In genomic region chr7:71865371-71866166, GRCm38 (mm10) we compare ENCODE assay signal across 11 mouse cellular contexts.
DNase-seq lines count a peak whose midpoint lies in the region; ATAC-seq and TF ChIP-seq lines count a peak whose summit lies in the region.
"Had no signal": no experiment of that assay in that cellular context is flagged by ENCODE, and none has a peak within 500 bp of the region (broad histone marks: within the 10 kb centered on the region; RNA-seq: fewer than 3 reads in every experiment).

No protein-coding gene starts in this region.

- H3K27ac ChIP-seq in kidney, embryonic 16.5 days (ENCODE audit: low read length), result peak overlapping the region; percentile 32; the same call in 1 of the 2 replicates
- H3K27ac ChIP-seq in kidney, adult 2 months (ENCODE audit: insufficient read depth, low read depth, low read length), result no peak overlapping the region
- H3K27ac ChIP-seq in forebrain, embryonic 12.5 days, result peak overlapping the region; percentile 59
- peak overlapping the region; percentile 73 for H3K27ac ChIP-seq in midbrain, embryonic 10.5 days (replicated peaks)
- H3K27ac ChIP-seq: liver, embryonic 13.5 days had no signal

- ATAC-seq in kidney, embryonic 16.5 days (ENCODE audit: low FRiP score, low TSS enrichment), result no peak
- peak; percentile 52 for ATAC-seq in forebrain, embryonic 12.5 days (ENCODE audit: low FRiP score)

- TF ChIP-seq POLR2A in kidney, adult 2 months (IDR thresholded peaks at IDR 0.05; ENCODE audit: low read depth, low read length), result no peak

- no peak for DNase-seq in kidney, adult 2 months
- DNase-seq in embryo, embryonic 9.5 days (ENCODE audit: extremely low spot score), result peak; percentile 30
- DNase-seq in midbrain, embryonic 10.5 days (ENCODE audit: low spot score), result peak; percentile 37
- DNase-seq in frontal cortex, postnatal 36 days (ENCODE audit: low spot score in 2 of 2), result no peak
- DNase-seq in T-cell, adult 2 months (ENCODE audit: low spot score), result no peak
- DNase-seq in thymus, postnatal 25 days, result no peak
- DNase-seq: gastrocnemius, postnatal 36 days; liver, embryonic 13.5 days had no signal

- 0 out of 2 replicates have a peak overlapping the region, but pooled peaks have one; percentile 26 for H3K9ac ChIP-seq in kidney, embryonic 16.5 days (replicated peaks; ENCODE audit: low read length)
- H3K9ac ChIP-seq in forebrain, embryonic 12.5 days, result no peak overlapping the region
- H3K9ac ChIP-seq: liver, embryonic 13.5 days had no signal

- H3K27me3 ChIP-seq in kidney, embryonic 16.5 days (ENCODE audit: insufficient read depth, low read length), result no peaks in the 10 kb centered on the region
- no peaks in the 10 kb centered on the region for H3K27me3 ChIP-seq in kidney, adult 2 months (replicated peaks; ENCODE audit: control insufficient read depth, insufficient read depth, low read length)
- 0 out of 2 replicates have a peak, but pooled peaks cover 2% of the 10 kb centered on the region for H3K27me3 ChIP-seq in forebrain, embryonic 12.5 days
- peaks cover 11% of the 10 kb centered on the region for H3K27me3 ChIP-seq in midbrain, embryonic 10.5 days (ENCODE audit: low read depth, poor library complexity, severe bottlenecking)
- H3K27me3 ChIP-seq: CH12.LX; liver, embryonic 13.5 days had no signal

- no peak overlapping the region for H3K4me2 ChIP-seq in kidney, embryonic 16.5 days (replicated peaks; ENCODE audit: low read depth, low read length)
- H3K4me2 ChIP-seq in forebrain, embryonic 12.5 days, result peak overlapping the region; percentile 41
- H3K4me2 ChIP-seq: liver, embryonic 13.5 days had no signal

- TF ChIP-seq CTCF in kidney, adult 2 months (conservative IDR thresholded peaks at IDR 0.05; ENCODE audit: insufficient read depth, insufficient read length, low read depth, low read length), result no peak

- H3K9me3 ChIP-seq in kidney, embryonic 16.5 days (ENCODE audit: low read length), result no peaks in the 10 kb centered on the region
- H3K9me3 ChIP-seq in forebrain, embryonic 12.5 days, result no peaks in the 10 kb centered on the region
- H3K9me3 ChIP-seq in midbrain, embryonic 10.5 days (replicated peaks), result no peaks in the 10 kb centered on the region
- H3K9me3 ChIP-seq: liver, embryonic 13.5 days had no signal

- H3K4me3 ChIP-seq in kidney, embryonic 16.5 days (ENCODE audit: low read length), result no peak overlapping the region
- H3K4me3 ChIP-seq in kidney, adult 2 months (ENCODE audit: insufficient read depth, low read depth, low read length), result no peak overlapping the region
- no peak overlapping the region for H3K4me3 ChIP-seq in forebrain, embryonic 12.5 days (replicated peaks)
- H3K4me3 ChIP-seq in midbrain, embryonic 10.5 days, result peak overlapping the region; percentile 41
- H3K4me3 ChIP-seq: liver, embryonic 13.5 days had no signal

- peaks cover 9% of the 10 kb centered on the region for H3K4me1 ChIP-seq in kidney, embryonic 16.5 days (ENCODE audit: insufficient read depth, low read length)
- H3K4me1 ChIP-seq in kidney, adult 2 months (ENCODE audit: control insufficient read depth, insufficient read depth, low read length), result no peaks in the 10 kb centered on the region
- H3K4me1 ChIP-seq in forebrain, embryonic 12.5 days, result peaks cover 12% of the 10 kb centered on the region
- peaks cover 36% of the 10 kb centered on the region for H3K4me1 ChIP-seq in midbrain, embryonic 10.5 days
- H3K4me1 ChIP-seq: liver, embryonic 13.5 days had no signal

- WGBS in kidney, embryonic 16.5 days, result 48% methylated on average over 15 of the region's 15 CpGs
- 60% methylated on average over 15 of the region's 15 CpGs for WGBS in kidney, adult 2 months
- WGBS in forebrain, embryonic 12.5 days, result 9% methylated on average over 15 of the region's 15 CpGs
- 21% methylated on average over 15 of the region's 15 CpGs for WGBS in midbrain, embryonic 10.5 days

- H3K36me3 ChIP-seq in kidney, embryonic 16.5 days (ENCODE audit: insufficient read depth, low read length), result no peaks in the 10 kb centered on the region
- no peaks in the 10 kb centered on the region for H3K36me3 ChIP-seq in kidney, adult 2 months (ENCODE audit: control insufficient read depth, insufficient read depth, low read length)
- H3K36me3 ChIP-seq in forebrain, embryonic 12.5 days (replicated peaks), result no peaks in the 10 kb centered on the region
- H3K36me3 ChIP-seq in midbrain, embryonic 10.5 days, result no peaks in the 10 kb centered on the region
- H3K36me3 ChIP-seq: liver, embryonic 13.5 days had no signal

Comparison
In these comparisons a context has a peak if more than half of its experiments do, and no peak if none do; other contexts are left out.
1. DNase-seq: peak in embryo, embryonic 9.5 days (single experiment) and midbrain, embryonic 10.5 days (single experiment); none in kidney, adult 2 months (single experiment), frontal cortex, postnatal 36 days (0 of 2), T-cell, adult 2 months (single experiment) and thymus, postnatal 25 days (single experiment).